Mouse (Mus musculus) ES-Bruce4 (cell line): ENCODE measurements around the gene Adnp. TPM values are rescaled to one million over a fixed set of nuclear protein-coding genes. Genes with fewer than 3 reads are reported as not detected.
A peak's percentile ranks its signal among the peaks of the same experiment; 100 is the strongest.

Source experiments
- H3K27ac ChIP-seq: 2 replicates; pipeline ENCODE4 v1.5.1; 2012; ENCODE audit warnings: low read length, inconsistent platforms; ENCODE audit not compliant: insufficient read depth
- H3K27me3 ChIP-seq: 2 replicates; pipeline ENCODE4 v1.6.1; 2012; ENCODE audit warnings: mild to moderate bottlenecking, low read length, inconsistent platforms; ENCODE audit not compliant: control insufficient read depth, poor library complexity, insufficient read depth, severe bottlenecking
- H3K36me3 ChIP-seq: 2 replicates; pipeline ENCODE4 v1.6.1; 2012; ENCODE audit warnings: inconsistent platforms, mild to moderate bottlenecking, low read length, moderate library complexity; ENCODE audit not compliant: control insufficient read depth, poor library complexity, insufficient read depth, severe bottlenecking
- H3K4me1 ChIP-seq: one replicate; pipeline ENCODE4 v1.8.1; 2011; ENCODE audit warnings: low read length; ENCODE audit not compliant: control insufficient read depth, insufficient read depth
- H3K4me3 ChIP-seq: 2 replicates; pipeline ENCODE4 v1.5.1; 2011; ENCODE audit warnings: low read depth, mild to moderate bottlenecking, low read length
- H3K9ac ChIP-seq: 2 replicates; pipeline ENCODE4 v1.6.1; 2012; ENCODE audit warnings: low read depth, mild to moderate bottlenecking, inconsistent platforms; ENCODE audit not compliant: poor library complexity, severe bottlenecking
- H3K9me3 ChIP-seq: replicated peaks from 2 replicates; pipeline ENCODE4 v1.6.1; 2012; ENCODE audit warnings: mild to moderate bottlenecking, low read length, inconsistent platforms; ENCODE audit not compliant: control insufficient read depth, poor library complexity, insufficient read depth, severe bottlenecking
- CTCF ChIP-seq: IDR thresholded peaks from one replicate; pipeline ENCODE4 v1.8.1; 2011; ENCODE audit warnings: low read depth, low read length
- EP300 ChIP-seq: IDR thresholded peaks from 2 replicates; pipeline ENCODE4 v1.6.1; 2011; ENCODE audit warnings: low read depth, low read length; ENCODE audit not compliant: insufficient read depth
- POLR2A ChIP-seq: IDR thresholded peaks from one replicate; pipeline ENCODE4 v1.8.1; 2011; ENCODE audit warnings: low read length; ENCODE audit not compliant: insufficient read depth
- polyA plus RNA-seq: library from polyadenylated mRNA; stranded (reverse); fragments of >200 nt; gene quantifications from 2 replicates; pipeline ENCODE4 v1.2.4, GENCODE M21; 2011; ENCODE audit warnings: low read depth; ENCODE audit not compliant: missing spikeins, insufficient read depth, insufficient read length

Gene Adnp
- polyA plus RNA-seq, 1 experiment = 72.7 TPM

DNA sequence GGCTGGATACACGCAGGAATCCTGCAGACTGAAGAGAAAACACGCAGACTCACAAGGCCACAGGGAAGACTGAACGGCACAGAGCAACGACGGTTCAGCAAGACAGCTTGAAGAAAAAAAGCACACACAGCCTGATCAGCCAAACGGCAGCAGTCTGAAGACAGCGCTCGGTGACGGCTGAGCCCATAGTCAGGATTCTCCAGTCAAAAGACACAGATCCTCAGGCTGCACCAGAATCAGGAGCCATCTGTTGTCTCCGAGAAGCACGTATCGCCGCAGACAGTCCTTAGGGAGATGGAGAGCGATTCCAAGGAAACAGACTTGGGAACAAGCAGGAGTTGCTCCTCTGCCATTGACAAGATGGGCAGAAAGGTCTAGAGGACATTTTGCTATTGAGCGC, 69.8 kb downstream of the Adnp start:
- TF ChIP-seq EP300 (no peak), CTCF (no peak), POLR2A (no peak)
- no peak overlapping the region for H3K9ac ChIP-seq
- H3K4me1 ChIP-seq = peaks cover 1% of the 10 kb centered on the region
- no peaks in the 10 kb centered on the region for H3K9me3 ChIP-seq
- no peaks in the 10 kb centered on the region for H3K27me3 ChIP-seq
- no peak overlapping the region for H3K27ac ChIP-seq
- peak overlapping the region; percentile 50 for H3K4me3 ChIP-seq
- H3K36me3 ChIP-seq = no peaks in the 10 kb centered on the region

Other genes starting within 250 kb of the Adnp start
- 1.8 and 2.4 TPM in 2 replicates for gene Ripor3, start 196.5 kb downstream of the Adnp start, polyA plus RNA-seq
- gene Pard6b, start 126.1 kb downstream of the Adnp start, polyA plus RNA-seq = 55.0 and 55.3 TPM in 2 replicates
- gene Gm20716, start 23.3 kb upstream of the Adnp start, polyA plus RNA-seq = 58.3 and 67.8 TPM in 2 replicates
- gene Dpm1, start 23.5 kb upstream of the Adnp start, polyA plus RNA-seq = 54.7 and 64.7 TPM in 2 replicates
- 3.2 and 3.4 TPM in 2 replicates for gene Mocs3, start 23.5 kb upstream of the Adnp start, polyA plus RNA-seq
- gene Kcng1, start 74.6 kb upstream of the Adnp start, polyA plus RNA-seq = 0.70 and 0.78 TPM in 2 replicates